Mouse (Mus musculus): Measurements from ENCODE around the gene Hist1h2bh. TPM values are rescaled to one million over a fixed set of nuclear protein-coding genes. Genes with fewer than 3 reads are reported as not detected.
"Not testable (repeated sequence)": the region's sequence is repeated elsewhere in the genome, so short reads cannot be mapped to it uniquely, and the experiment has no call there.

The Hist1h2bh gene
- polyA plus RNA-seq, 1 experiment from 2014 or later, result 0.82 TPM

DNA sequence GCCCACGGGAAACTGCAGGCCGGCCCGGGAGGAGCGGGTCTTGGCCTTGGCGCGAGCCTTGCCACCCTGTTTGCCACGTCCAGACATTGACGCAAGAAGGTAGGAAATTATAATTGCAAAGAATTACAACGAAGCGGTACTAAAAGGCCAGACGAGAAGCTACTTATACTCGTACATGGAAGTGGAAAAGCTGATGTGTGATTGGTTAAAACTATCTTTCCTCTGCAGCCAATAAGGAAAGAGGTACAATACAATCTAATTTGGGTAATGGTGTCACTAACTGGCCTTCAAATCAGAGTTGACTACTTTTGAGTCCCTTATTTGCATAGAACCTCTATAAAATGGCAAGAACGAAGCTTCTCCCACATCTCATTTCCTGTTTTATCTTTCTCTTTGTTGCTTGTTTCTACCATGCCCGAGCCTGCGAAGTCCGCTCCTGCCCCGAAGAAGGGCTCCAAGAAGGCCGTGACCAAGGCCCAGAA is 27.9 kb upstream of the Hist1h2bh start, which contains the start of the genes Hist1h2ae and Hist1h2bg:
Gene Hist1h2ae (minus strand): TSS at position 199 of the 482 bp plus-strand sequence.
Gene Hist1h2bg (plus strand): TSS at position 375 of the 482 bp plus-strand sequence.
- peak; percentile 75 for DNase-seq (ENCODE audit: low spot score)
- 0% methylated on average over 18 of the region's 18 CpGs for WGBS
- H3K4me3 ChIP-seq (ENCODE audit: low read depth, low read length), result peak within 1 kb of the TSS; percentile 45
- no peaks in the 10 kb centered on the region for H3K9me3 ChIP-seq (ENCODE audit: control insufficient read depth, low read length)
- no peaks in the 10 kb centered on the region for H3K36me3 ChIP-seq (ENCODE audit: control insufficient read depth, insufficient read depth, low read length)
- H3K4me2 ChIP-seq (ENCODE audit: low read depth), result peak within 1 kb of the TSS; percentile 64
- H3K27ac ChIP-seq (ENCODE audit: low read depth, low read length), result peak within 1 kb of the TSS; percentile 93
- no peaks in the 10 kb centered on the region for H3K27me3 ChIP-seq (ENCODE audit: control insufficient read depth, insufficient read depth, low read length)
- peaks cover 6% of the 10 kb centered on the region for H3K4me1 ChIP-seq (ENCODE audit: control insufficient read depth, insufficient read depth, low read length)
- peak within 1 kb of the TSS; percentile 77 for H3K9ac ChIP-seq (ENCODE audit: low read length)
- peak; percentile 88 for ATAC-seq (ENCODE audit: insufficient read depth, low FRiP score, low TSS enrichment)

DNA sequence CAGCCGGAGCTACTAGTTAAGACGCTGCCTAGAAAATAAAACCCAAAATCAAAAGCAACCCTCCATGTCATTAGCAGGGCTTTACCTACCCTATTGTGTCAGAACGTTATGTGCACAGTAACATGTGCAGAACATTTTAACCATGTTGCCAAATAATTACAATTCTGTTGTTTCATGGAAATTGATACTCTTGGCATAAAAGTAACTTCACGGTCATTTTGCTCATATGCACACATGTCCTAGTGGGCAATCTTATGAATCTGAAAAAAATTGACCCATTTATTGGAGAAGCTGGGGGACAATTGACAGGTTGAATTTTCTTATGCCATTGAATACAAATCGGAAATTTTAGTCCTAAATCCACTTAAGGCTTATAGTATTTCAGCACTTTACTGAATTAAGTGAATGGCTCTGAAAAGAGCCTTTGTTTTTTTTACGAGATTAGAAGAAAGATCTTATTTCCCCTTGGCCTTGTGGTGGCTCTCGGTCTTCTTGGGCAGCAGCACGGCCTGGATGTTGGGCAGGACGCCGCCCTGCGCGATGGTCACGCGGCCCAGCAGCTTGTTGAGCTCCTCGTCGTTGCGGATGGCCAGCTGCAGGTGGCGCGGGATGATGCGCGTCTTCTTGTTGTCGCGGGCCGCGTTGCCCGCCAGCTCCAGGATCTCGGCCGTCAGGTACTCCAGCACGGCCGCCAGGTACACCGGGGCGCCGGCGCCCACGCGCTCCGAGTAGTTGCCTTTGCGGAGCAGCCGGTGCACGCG is 27.2 kb upstream of the Hist1h2bh start:
- H3K27me3 ChIP-seq (ENCODE audit: control insufficient read depth, insufficient read depth, low read length); H3K36me3 ChIP-seq (ENCODE audit: control insufficient read depth, insufficient read depth, low read length); H3K4me1 ChIP-seq (ENCODE audit: control insufficient read depth, insufficient read depth, low read length); H3K9me3 ChIP-seq (ENCODE audit: control insufficient read depth, low read length): not testable (repeated sequence)
- Histone ChIP-seq H3K9ac (ENCODE audit: low read length) (peak overlapping the region; percentile 49), H3K27ac (ENCODE audit: low read depth, low read length) (peak overlapping the region; percentile 93), H3K4me3 (ENCODE audit: low read depth, low read length) (peak overlapping the region; percentile 45), H3K4me2 (ENCODE audit: low read depth) (peak overlapping the region; percentile 64)
- DNase-seq (ENCODE audit: low spot score) (peak; percentile 15), ATAC-seq (ENCODE audit: insufficient read depth, low FRiP score, low TSS enrichment) (peak; percentile 11)
- WGBS, result 3% methylated on average over 12 of the region's 41 CpGs

DNA sequence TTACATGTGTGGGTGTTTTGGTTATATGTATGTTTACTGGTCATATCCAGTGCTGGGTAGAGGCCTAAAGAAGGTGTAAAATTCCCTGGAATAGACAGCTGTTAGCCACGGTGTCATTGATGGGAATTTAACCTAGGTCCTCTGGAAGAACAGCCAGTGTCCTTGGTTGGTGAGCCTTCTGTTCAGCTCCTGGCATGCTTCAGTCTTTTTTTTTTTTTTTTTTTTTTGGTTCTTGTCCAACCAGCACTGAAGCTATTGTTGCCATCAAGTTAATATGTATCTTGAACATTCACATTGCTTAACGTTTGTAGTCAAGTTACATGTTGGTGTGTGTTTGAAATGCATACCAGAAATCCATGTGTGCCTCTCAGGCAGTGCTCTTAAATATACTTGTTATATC is 21.3 kb upstream of the Hist1h2bh start:
- H3K9ac ChIP-seq (ENCODE audit: low read length), result no peak overlapping the region
- ATAC-seq (ENCODE audit: insufficient read depth, low FRiP score, low TSS enrichment), result no peak
- H3K9me3 ChIP-seq (ENCODE audit: control insufficient read depth, low read length), result no peaks in the 10 kb centered on the region
- no peak overlapping the region for H3K4me2 ChIP-seq (ENCODE audit: low read depth)
- H3K27me3 ChIP-seq (ENCODE audit: control insufficient read depth, insufficient read depth, low read length), result no peaks in the 10 kb centered on the region
- no peaks in the 10 kb centered on the region for H3K4me1 ChIP-seq (ENCODE audit: control insufficient read depth, insufficient read depth, low read length)
- WGBS, result 93% methylated on average over 2 of the region's 2 CpGs
- no peak overlapping the region for H3K4me3 ChIP-seq (ENCODE audit: low read depth, low read length)
- no peak for DNase-seq (ENCODE audit: low spot score)
- H3K27ac ChIP-seq (ENCODE audit: low read depth, low read length), result no peak overlapping the region
- H3K36me3 ChIP-seq (ENCODE audit: control insufficient read depth, insufficient read depth, low read length), result no peaks in the 10 kb centered on the region

DNA sequence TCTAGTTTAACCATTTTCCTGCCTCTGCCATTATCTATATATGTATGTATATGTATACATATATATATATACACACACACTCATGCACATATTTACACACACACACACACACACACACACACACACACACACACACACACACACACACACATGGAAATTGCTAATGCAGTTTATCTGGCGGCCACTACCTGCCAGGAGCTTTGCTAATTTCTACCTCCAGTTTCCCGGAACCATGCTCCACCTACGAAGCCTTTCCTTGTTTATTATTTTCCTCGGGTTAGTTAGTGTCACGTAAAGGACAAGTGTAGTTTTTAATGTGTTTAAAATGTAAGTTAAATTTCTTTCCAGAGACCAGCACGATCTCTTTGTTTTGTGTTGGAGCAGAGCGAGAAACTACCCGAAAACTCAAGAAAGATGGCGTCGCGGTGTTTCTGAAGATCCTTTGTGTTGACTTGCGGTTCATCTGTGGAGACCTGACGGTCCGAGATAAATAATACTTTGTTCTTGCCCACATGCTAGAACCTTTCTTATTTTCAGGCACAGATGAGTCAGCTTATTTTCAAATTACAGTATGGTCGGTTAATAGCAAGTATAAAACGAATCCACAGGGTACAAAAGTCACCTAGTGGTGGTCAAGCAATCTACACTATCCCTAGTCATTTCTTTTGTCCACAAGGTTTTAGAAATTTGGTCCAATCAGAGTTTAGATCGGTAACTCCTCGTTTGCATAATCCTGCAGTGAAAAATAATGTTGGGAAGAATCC is 19.7 kb upstream of the Hist1h2bh start:
- 4% methylated on average over 18 of the region's 18 CpGs for WGBS

GRCm38 (mm10) chr13:23561883-23562659 is 18.9 kb upstream of the Hist1h2bh start, which contains the start of gene Hist1h3e:
Gene Hist1h3e (minus strand): TSS chr13:23562369.
- ATAC-seq (ENCODE audit: insufficient read depth, low FRiP score, low TSS enrichment), result peak; percentile 95
- H3K27me3 ChIP-seq (ENCODE audit: control insufficient read depth, insufficient read depth, low read length); H3K36me3 ChIP-seq (ENCODE audit: control insufficient read depth, insufficient read depth, low read length); H3K9me3 ChIP-seq (ENCODE audit: control insufficient read depth, low read length); H3K4me1 ChIP-seq (ENCODE audit: control insufficient read depth, insufficient read depth, low read length): not testable (repeated sequence)
- Histone ChIP-seq H3K4me3 (ENCODE audit: low read depth, low read length) (peak within 1 kb of the TSS; percentile 33), H3K4me2 (ENCODE audit: low read depth) (peak within 1 kb of the TSS; percentile 55), H3K27ac (ENCODE audit: low read depth, low read length) (peak within 1 kb of the TSS; percentile 96), H3K9ac (ENCODE audit: low read length) (peak within 1 kb of the TSS; percentile 63)
- peak; percentile 95 for DNase-seq (ENCODE audit: low spot score)
- WGBS, result 0% methylated on average over 47 of the region's 67 CpGs

More for the DNA sequence above, 19.7 kb upstream of the Hist1h2bh start:
- Histone ChIP-seq H3K9ac (ENCODE audit: low read length) (peak overlapping the region; percentile 63), H3K27me3 (ENCODE audit: control insufficient read depth, insufficient read depth, low read length) (no peaks in the 10 kb centered on the region), H3K4me2 (ENCODE audit: low read depth) (peak overlapping the region; percentile 55), H3K9me3 (ENCODE audit: control insufficient read depth, low read length) (no peaks in the 10 kb centered on the region), H3K4me1 (ENCODE audit: control insufficient read depth, insufficient read depth, low read length) (no peaks in the 10 kb centered on the region), H3K27ac (ENCODE audit: low read depth, low read length) (peak overlapping the region; percentile 96), H3K36me3 (ENCODE audit: control insufficient read depth, insufficient read depth, low read length) (no peaks in the 10 kb centered on the region), H3K4me3 (ENCODE audit: low read depth, low read length) (peak overlapping the region; percentile 18)
- peak; percentile 43; the same call in 1 of the 2 replicates for ATAC-seq (ENCODE audit: insufficient read depth, low FRiP score, low TSS enrichment)
- DNase-seq (ENCODE audit: low spot score), result peak; percentile 60

GRCm38 (mm10) chr13:23561531-23561882 is 18.3 kb upstream of the Hist1h2bh start:
- Histone ChIP-seq H3K4me3 (ENCODE audit: low read depth, low read length) (peak overlapping the region; percentile 33), H3K4me2 (ENCODE audit: low read depth) (peak overlapping the region; percentile 55), H3K9ac (ENCODE audit: low read length) (peak overlapping the region; percentile 45; the same call in 1 of the 2 replicates)
- not testable (repeated sequence) for DNase-seq (ENCODE audit: low spot score); H3K36me3 ChIP-seq (ENCODE audit: control insufficient read depth, insufficient read depth, low read length); H3K4me1 ChIP-seq (ENCODE audit: control insufficient read depth, insufficient read depth, low read length); H3K27ac ChIP-seq (ENCODE audit: low read depth, low read length); ATAC-seq (ENCODE audit: insufficient read depth, low FRiP score, low TSS enrichment); H3K9me3 ChIP-seq (ENCODE audit: control insufficient read depth, low read length); H3K27me3 ChIP-seq (ENCODE audit: control insufficient read depth, insufficient read depth, low read length)
- 0% methylated on average over 2 of the region's 5 CpGs for WGBS

DNA sequence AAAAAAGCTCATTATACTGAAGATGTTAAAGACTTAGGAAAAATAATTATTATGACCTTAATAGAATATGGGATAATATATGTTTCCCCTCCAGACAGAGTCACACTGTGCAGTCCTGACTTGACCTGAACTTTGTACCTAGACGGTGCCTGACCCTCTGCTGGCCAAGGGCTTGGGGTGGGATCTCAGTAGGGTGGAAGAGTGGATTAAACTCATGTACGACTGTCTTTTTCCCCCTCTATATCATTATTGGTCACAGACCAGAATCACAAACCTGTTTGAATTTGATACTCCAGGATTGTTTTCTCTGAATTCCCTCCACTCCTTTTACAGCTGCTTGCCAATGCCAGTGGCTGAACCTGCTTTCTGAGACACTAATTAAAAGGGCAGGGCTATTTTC is 17.5 kb upstream of the Hist1h2bh start:
- H3K27me3 ChIP-seq (ENCODE audit: control insufficient read depth, insufficient read depth, low read length); H3K36me3 ChIP-seq (ENCODE audit: control insufficient read depth, insufficient read depth, low read length); DNase-seq (ENCODE audit: low spot score); H3K4me1 ChIP-seq (ENCODE audit: control insufficient read depth, insufficient read depth, low read length); H3K9me3 ChIP-seq (ENCODE audit: control insufficient read depth, low read length); H3K4me3 ChIP-seq (ENCODE audit: low read depth, low read length); H3K9ac ChIP-seq (ENCODE audit: low read length); ATAC-seq (ENCODE audit: insufficient read depth, low FRiP score, low TSS enrichment): not testable (repeated sequence)
- WGBS, result 32% methylated on average over 2 of the region's 2 CpGs
- H3K4me2 ChIP-seq (ENCODE audit: low read depth), result peak overlapping the region; percentile 8; the same call in 1 of the 2 replicates
- H3K27ac ChIP-seq (ENCODE audit: low read depth, low read length), result 0 out of 2 replicates have a peak overlapping the region, but pooled peaks have one; percentile 8

GRCm38 (mm10) chr13:23556906-23557305 is 13.7 kb upstream of the Hist1h2bh start:
- Histone ChIP-seq H3K4me3 (ENCODE audit: low read depth, low read length) (peak overlapping the region; percentile 60; the same call in 1 of the 2 replicates), H3K4me1 (ENCODE audit: control insufficient read depth, insufficient read depth, low read length) (no peaks in the 10 kb centered on the region; the same call in 1 of the 2 replicates), H3K4me2 (ENCODE audit: low read depth) (peak overlapping the region; percentile 14; the same call in 1 of the 2 replicates), H3K9me3 (ENCODE audit: control insufficient read depth, low read length) (no peaks in the 10 kb centered on the region), H3K27me3 (ENCODE audit: control insufficient read depth, insufficient read depth, low read length) (no peaks in the 10 kb centered on the region), H3K27ac (ENCODE audit: low read depth, low read length) (no peak overlapping the region), H3K36me3 (ENCODE audit: control insufficient read depth, insufficient read depth, low read length) (no peaks in the 10 kb centered on the region), H3K9ac (ENCODE audit: low read length) (no peak overlapping the region)
- DNase-seq (ENCODE audit: low spot score), result no peak
- ATAC-seq (ENCODE audit: insufficient read depth, low FRiP score, low TSS enrichment), result no peak
- WGBS, result 86% methylated on average over 3 of the region's 3 CpGs

Data from neural tube, embryonic 11.5 days (tissue).